Mouse (Mus musculus): ENCODE data around the gene Plac1.

GRCm38 (mm10) chrX:53046911-53047310, 193.0 kb downstream of the Plac1 start:
- no peak for TF ChIP-seq CTCF (IDR thresholded peaks at IDR 0.05; ENCODE audit: insufficient read depth, low read depth, low read length)
- no peak for TF ChIP-seq POLR2A (IDR thresholded peaks at IDR 0.05; ENCODE audit: insufficient read depth, low read depth, low read length)
